Mouse (Mus musculus): ENCODE measurements around the gene Acot2.

DNA sequence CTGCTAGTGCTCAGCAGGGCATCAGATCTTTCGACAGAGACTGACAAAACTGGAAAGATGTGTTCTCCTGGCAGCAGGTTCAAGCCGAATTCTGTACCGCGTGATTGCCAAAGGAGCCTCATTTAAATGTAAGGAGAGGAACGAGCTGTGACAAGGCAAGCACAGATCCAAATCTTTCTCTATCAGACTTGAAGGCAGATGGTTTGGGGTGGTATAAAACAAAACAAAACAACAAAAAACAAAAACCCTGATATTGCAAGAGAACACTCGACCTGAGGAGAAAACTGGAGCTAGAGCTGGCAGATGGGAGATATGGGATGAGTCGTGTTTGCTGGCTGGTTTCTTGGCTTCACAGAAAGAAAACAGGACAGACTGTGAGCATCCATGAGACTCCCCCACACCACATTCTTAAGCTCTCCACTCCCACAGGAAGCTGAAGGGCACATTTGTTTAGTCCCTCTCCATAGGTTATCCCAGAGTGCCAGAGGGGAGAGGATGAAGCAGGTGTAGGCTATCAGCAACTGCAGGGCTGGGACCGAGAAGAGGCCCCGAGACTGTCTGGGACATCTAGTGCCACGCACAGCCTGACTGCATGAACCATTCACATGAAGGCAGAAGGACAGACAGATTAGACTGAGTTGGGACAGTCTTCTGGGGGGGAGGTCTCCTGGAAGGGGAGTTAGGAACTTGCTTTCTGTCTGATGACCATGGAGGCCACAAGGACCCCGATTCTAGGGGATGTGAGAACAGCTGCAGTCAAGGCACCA is 10.9 kb downstream of the Acot2 start:
- TF ChIP-seq CTCF (IDR thresholded peaks at IDR 0.05; ENCODE audit: low read depth) (no peak), EP300 (IDR thresholded peaks at IDR 0.05; ENCODE audit: low read depth) (no peak)
